Mouse (Mus musculus) gastrocnemius, postnatal 36 days (tissue): ENCODE data around the gene Olfr382. TPM values are rescaled to one million over a fixed set of nuclear protein-coding genes. Genes with fewer than 3 reads are reported as not detected.
"Not testable (repeated sequence)": the region's sequence is repeated elsewhere in the genome, so short reads cannot be mapped to it uniquely, and the experiment has no call there.

Source experiments
- DNase-seq, 2 experiments: peaks; one replicate each; pipeline ENCODE4 v3.0.0; 2022
- intact Hi-C: fragments of 180-260 bp; cut with DNase I; formaldehyde crosslinking; loops from one replicate; pipeline ENCODE4 v1.15.1; 2025
- long read RNA-seq, 2 experiments: library from polyadenylated mRNA; stranded (forward); transcript quantifications; one replicate each; pipeline ENCODE4 v2.0.0; 2021
- total RNA-seq, 2 experiments: library from RNA; stranded (reverse); gene quantifications; 2 replicates each; pipeline ENCODE4 v1.2.3; 2021

Gene Olfr382
- not detected for total RNA-seq
- long read RNA-seq, experiment 1 = 0 reads
- long read RNA-seq, experiment 2 = 0 reads

DNA sequence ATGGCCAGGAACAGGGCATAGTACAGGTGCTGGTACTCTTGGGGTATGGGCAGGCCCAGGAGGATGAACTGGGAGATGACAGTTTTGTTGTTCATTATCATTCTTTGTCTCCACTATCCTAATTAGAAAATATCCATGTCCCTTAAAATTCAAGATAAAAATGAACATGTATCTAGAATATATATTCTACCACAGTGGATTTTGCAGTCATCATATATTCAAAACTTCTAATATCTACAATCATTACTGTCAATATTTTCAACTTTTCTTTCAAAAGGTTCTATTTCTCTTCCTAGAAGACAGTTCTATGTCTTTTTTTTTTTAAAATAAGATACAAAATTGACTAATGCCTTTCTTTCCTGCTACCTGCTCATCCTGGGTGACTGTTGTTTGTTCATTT lies at the start of gene Olfr382:
Gene Olfr382 (minus strand): TSS at position 101 of the 400 bp plus-strand sequence.
- DNase-seq = no peak
- intact Hi-C loops = no loop called here

- intact Hi-C loops, DNase-seq: not testable (repeated sequence)
Measured at GRCm38 (mm10) chr11:73528971-73529370, 12.0 kb upstream of the Olfr382 start.

DNA sequence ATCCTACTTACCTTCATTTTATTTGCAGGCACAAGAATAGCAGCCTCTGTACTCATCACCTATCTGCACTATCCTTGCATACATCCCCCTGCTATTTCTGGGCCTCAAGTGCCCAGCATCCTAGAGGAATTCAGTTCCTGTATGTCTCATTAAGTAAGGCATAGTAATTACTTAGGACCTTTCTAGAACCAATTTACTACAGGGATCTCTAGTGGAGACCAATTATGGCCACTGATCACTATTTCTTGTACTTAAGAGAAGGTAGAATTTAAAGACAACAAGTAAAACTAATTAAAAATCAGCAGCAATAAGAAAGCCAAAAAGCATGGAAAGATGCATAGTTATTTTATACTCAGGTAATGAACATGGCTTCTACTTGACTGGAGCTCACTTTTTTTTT lies 25.5 kb downstream of the Olfr382 start, which contains the start of gene Olfr381:
Gene Olfr381 (minus strand): TSS at position 101 of the 400 bp plus-strand sequence.
- intact Hi-C loops = no loop called here

More for the DNA sequence above, 25.5 kb downstream of the Olfr382 start, which contains the start of gene Olfr381:
- DNase-seq = no peak

Other genes starting within 250 kb of the Olfr382 start
- not detected for gene Trpv3, start 249.8 kb downstream of the Olfr382 start, total RNA-seq
- gene Aspa, start 187.6 kb downstream of the Olfr382 start, total RNA-seq = 1 to 10 TPM; 1.7 to 3.8 TPM
- gene Gm49340, start 187.5 kb downstream of the Olfr382 start, total RNA-seq = not detected
- gene Spata22, start 187.5 kb downstream of the Olfr382 start, total RNA-seq = not detected
- gene Olfr20, start 166.4 kb downstream of the Olfr382 start, total RNA-seq = not detected
- not detected for gene Olfr376, start 146.0 kb downstream of the Olfr382 start, total RNA-seq
- not detected for gene Olfr1, start 117.6 kb downstream of the Olfr382 start, total RNA-seq
- gene Olfr378, start 88.7 kb downstream of the Olfr382 start, total RNA-seq = not detected
- gene Olfr380, start 59.7 kb downstream of the Olfr382 start, total RNA-seq = not detected
- not detected for gene Olfr381, start 25.6 kb downstream of the Olfr382 start, total RNA-seq
- not detected for gene Olfr385, start 75.8 kb upstream of the Olfr382 start, total RNA-seq
- gene Olfr384, start 81.4 kb upstream of the Olfr382 start, total RNA-seq = not detected
- not detected for gene Zfp735, start 171.6 kb upstream of the Olfr382 start, total RNA-seq